Mouse (Mus musculus) embryonic facial prominence, embryonic 11.5 days (tissue): ENCODE results near the gene Slc39a7. TPM values are rescaled to one million over a fixed set of nuclear protein-coding genes. Genes with fewer than 3 reads are reported as not detected.
"Not testable (repeated sequence)": the region's sequence is repeated elsewhere in the genome, so short reads cannot be mapped to it uniquely, and the experiment has no call there.

ENCODE experiments used
- ATAC-seq: fragments of 200-750 bp; cut with Nextera tagmentation; replicated peaks from 2 replicates; pipeline ENCODE4 v1.8.0; 2017; ENCODE audit warnings: low read depth; ENCODE audit not compliant: insufficient number of reproducible peaks, low FRiP score, low TSS enrichment
- DNase-seq: peaks from one replicate; pipeline ENCODE4 v3.0.0-alpha.2; 2015; ENCODE audit warnings: low spot score
- H3K27ac ChIP-seq: fragments of 300-500 bp; sonication (generic); replicated peaks from 2 replicates; pipeline ENCODE4 v1.5.1; 2014; ENCODE audit warnings: mild to moderate bottlenecking, low read depth, low read length, control low read depth
- H3K27me3 ChIP-seq: fragments of 300-500 bp; sonication (generic); 2 replicates; pipeline ENCODE4 v1.6.1; 2014; ENCODE audit warnings: mild to moderate bottlenecking, low read length, moderate library complexity, mixed read lengths; ENCODE audit not compliant: control insufficient read depth, insufficient read depth
- H3K36me3 ChIP-seq: fragments of 300-500 bp; sonication (generic); replicated peaks from 2 replicates; pipeline ENCODE4 v1.6.1; 2014; ENCODE audit warnings: low read depth, mild to moderate bottlenecking, low read length, moderate library complexity, mixed read lengths; ENCODE audit not compliant: control insufficient read depth, insufficient read depth
- H3K4me1 ChIP-seq: fragments of 300-500 bp; sonication (generic); 2 replicates; pipeline ENCODE4 v1.6.1; 2014; ENCODE audit warnings: low read length, mixed read lengths; ENCODE audit not compliant: control insufficient read depth, insufficient read depth
- H3K4me2 ChIP-seq: fragments of 300-500 bp; sonication (generic); 2 replicates; pipeline ENCODE4 v1.6.1; 2014; ENCODE audit warnings: low read depth, mild to moderate bottlenecking, control low read depth, low read length, moderate library complexity
- H3K4me3 ChIP-seq: fragments of 300-500 bp; sonication (generic); 2 replicates; pipeline ENCODE4 v1.5.1; 2014; ENCODE audit warnings: low read depth, low read length, control low read depth
- H3K9ac ChIP-seq: fragments of 300-500 bp; sonication (generic); replicated peaks from 2 replicates; pipeline ENCODE4 v1.6.1; 2014; ENCODE audit warnings: mild to moderate bottlenecking, control low read depth, low read length
- H3K9me3 ChIP-seq: fragments of 300-500 bp; sonication (generic); replicated peaks from 2 replicates; pipeline ENCODE4 v1.6.1; 2016; ENCODE audit warnings: mild to moderate bottlenecking, low read length, inconsistent platforms, mixed read lengths; ENCODE audit not compliant: control insufficient read depth
- WGBS: fragments of 180-500 bp; shearing (Covaris S2); extraction: QIAGEN DNeasy Blood & Tissue Kit; methylation state at CpG from one replicate; pipeline ENCODE4 v1.1.7; 2014; 5-methylcytosine and 5-hydroxymethylcytosine counted together
- polyA plus RNA-seq: library from polyadenylated mRNA; unstranded; fragments of >200 nt; fragmentation: Nextera tagmentation; extraction: Ambion mirVana; gene quantifications from 2 replicates; pipeline ENCODE4 v1.2.1, GENCODE M21; 2014

Slc39a7 gene
- polyA plus RNA-seq, 1 experiment from 2014 or later, result 72.1 TPM

GRCm38 (mm10) chr17:33991788-33992664, 39.5 kb downstream of the Slc39a7 start:
- Histone ChIP-seq H3K27me3 (no peaks in the 10 kb centered on the region), H3K9ac (no peak overlapping the region), H3K27ac (no peak overlapping the region), H3K4me2 (no peak overlapping the region), H3K9me3 (no peaks in the 10 kb centered on the region), H3K4me1 (no peaks in the 10 kb centered on the region), H3K4me3 (no peak overlapping the region), H3K36me3 (no peaks in the 10 kb centered on the region)
- 30% methylated on average over 10 of the region's 10 CpGs for WGBS
- no peak for ATAC-seq
- peak; percentile 85 for DNase-seq

GRCm38 (mm10) chr17:33982136-33982535, 49.3 kb downstream of the Slc39a7 start:
- WGBS, result 15% methylated on average over 8 of the region's 8 CpGs
- H3K36me3 ChIP-seq, H3K4me2 ChIP-seq, ATAC-seq, H3K4me1 ChIP-seq, H3K27ac ChIP-seq, H3K4me3 ChIP-seq, H3K9ac ChIP-seq, H3K9me3 ChIP-seq: not testable (repeated sequence)
- peaks cover 24% of the 10 kb centered on the region for H3K27me3 ChIP-seq
- peak; percentile 60 for DNase-seq

- Histone ChIP-seq H3K27me3 (peaks cover 27% of the 10 kb centered on the region), H3K4me2 (peak overlapping the region; percentile 53), H3K4me3 (peak overlapping the region; percentile 49), H3K9ac (peak overlapping the region; percentile 60)
- WGBS, result under 1% methylated on average over 27 of the region's 27 CpGs
- H3K36me3 ChIP-seq, H3K27ac ChIP-seq, H3K9me3 ChIP-seq, H3K4me1 ChIP-seq: not testable (repeated sequence)
- ATAC-seq (peak; percentile 89), DNase-seq (peak; percentile 95)
Observed at GRCm38 (mm10) chr17:33981192-33981909, 50.1 kb downstream of the Slc39a7 start.

- peaks cover 28% of the 10 kb centered on the region for H3K27me3 ChIP-seq
- H3K4me1 ChIP-seq, result no peaks in the 10 kb centered on the region; the same call in 1 of the 2 replicates
- no peak overlapping the region for H3K4me3 ChIP-seq
- H3K9me3 ChIP-seq, result no peaks in the 10 kb centered on the region
- H3K36me3 ChIP-seq, result no peaks in the 10 kb centered on the region
- WGBS, result 77% methylated on average over 19 of the region's 19 CpGs
- no peak overlapping the region for H3K27ac ChIP-seq
- no peak overlapping the region for H3K9ac ChIP-seq
- DNase-seq (no peak), ATAC-seq (no peak)
- H3K4me2 ChIP-seq, result no peak overlapping the region
Observed at GRCm38 (mm10) chr17:33980181-33981035, 51.1 kb downstream of the Slc39a7 start.

- H3K9me3 ChIP-seq, result no peaks in the 10 kb centered on the region
Observed at GRCm38 (mm10) chr17:33979512-33980050, 51.9 kb downstream of the Slc39a7 start.

GRCm38 (mm10) chr17:33978631-33979031, 52.9 kb downstream of the Slc39a7 start:
- peak; percentile 40 for DNase-seq
- Histone ChIP-seq H3K9me3 (no peaks in the 10 kb centered on the region), H3K4me1 (no peaks in the 10 kb centered on the region; the same call in 1 of the 2 replicates), H3K27ac (no peak overlapping the region), H3K4me3 (peak overlapping the region; percentile 21), H3K27me3 (peaks cover 28% of the 10 kb centered on the region), H3K36me3 (no peaks in the 10 kb centered on the region), H3K9ac (no peak overlapping the region; the same call in 1 of the 2 replicates), H3K4me2 (peak overlapping the region; percentile 50)
- ATAC-seq, result peak; percentile 26; the same call in 1 of the 2 replicates
- WGBS, result 1% methylated on average over 17 of the region's 17 CpGs

More at GRCm38 (mm10) chr17:33979512-33980050, 51.9 kb downstream of the Slc39a7 start:
- no peaks in the 10 kb centered on the region for H3K36me3 ChIP-seq
- no peak overlapping the region for H3K9ac ChIP-seq
- no peaks in the 10 kb centered on the region; the same call in 1 of the 2 replicates for H3K4me1 ChIP-seq
- ATAC-seq, result no peak
- no peak overlapping the region for H3K4me3 ChIP-seq
- DNase-seq, result no peak
- peaks cover 28% of the 10 kb centered on the region for H3K27me3 ChIP-seq
- no peak overlapping the region for H3K27ac ChIP-seq
- no peak overlapping the region for H3K4me2 ChIP-seq
- 77% methylated on average over 6 of the region's 6 CpGs for WGBS
